Mouse (Mus musculus): ENCODE data around the gene Ephx4. TPM values are rescaled to one million over a fixed set of nuclear protein-coding genes. Genes with fewer than 3 reads are reported as not detected.

The Ephx4 gene
- polyA plus RNA-seq, 1 experiment from 2014 or later, result 0.93 TPM

GRCm38 (mm10) chr5:107462147-107463076 lies 59.9 kb downstream of the Ephx4 start:
- Histone ChIP-seq H3K9me3 (ENCODE audit: control insufficient read depth, low read length) (no peaks in the 10 kb centered on the region), H3K27ac (replicated peaks; ENCODE audit: low read depth, low read length) (no peak overlapping the region), H3K36me3 (ENCODE audit: control insufficient read depth, insufficient read depth, low read length) (no peaks in the 10 kb centered on the region), H3K4me2 (ENCODE audit: low read length) (no peak overlapping the region), H3K4me3 (replicated peaks; ENCODE audit: low read depth, low read length) (no peak overlapping the region), H3K4me1 (ENCODE audit: control insufficient read depth, insufficient read depth, low read length) (no peaks in the 10 kb centered on the region), H3K9ac (replicated peaks; ENCODE audit: low read length) (no peak overlapping the region), H3K27me3 (ENCODE audit: control insufficient read depth, insufficient read depth, low read length) (no peaks in the 10 kb centered on the region)
- no peak for ATAC-seq (ENCODE audit: low FRiP score, low TSS enrichment)
- WGBS, result 92% methylated on average over 4 of the region's 4 CpGs
- no peak for DNase-seq

DNA sequence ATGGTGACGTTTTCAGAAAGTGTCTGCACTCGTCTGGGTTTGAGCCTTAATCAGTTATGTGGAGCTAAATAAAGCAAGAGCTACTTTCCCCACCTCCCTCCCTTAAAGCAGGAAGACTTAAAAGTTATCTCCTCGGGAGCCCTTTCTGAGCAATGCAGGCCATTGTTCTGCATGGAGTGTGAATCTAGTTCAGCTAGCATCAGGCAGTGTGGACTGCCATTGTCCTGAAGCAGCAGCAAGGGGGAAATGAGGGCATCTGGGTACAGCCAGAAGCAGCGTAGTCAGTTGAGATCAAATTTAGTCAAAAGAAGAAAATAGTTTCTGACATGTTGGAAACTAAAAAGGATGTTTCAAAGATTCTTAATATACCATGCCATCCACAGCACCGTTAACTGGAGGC lies 64.0 kb downstream of the Ephx4 start:
- ATAC-seq (ENCODE audit: low FRiP score, low TSS enrichment) (no peak), DNase-seq (peak; percentile 5)
- H3K27me3 ChIP-seq (ENCODE audit: control insufficient read depth, insufficient read depth, low read length), result no peaks in the 10 kb centered on the region
- no peaks in the 10 kb centered on the region for H3K9me3 ChIP-seq (ENCODE audit: control insufficient read depth, low read length)
- H3K36me3 ChIP-seq (ENCODE audit: control insufficient read depth, insufficient read depth, low read length), result 0 out of 2 replicates have a peak, but pooled peaks cover 3% of the 10 kb centered on the region
- no peaks in the 10 kb centered on the region for H3K4me1 ChIP-seq (ENCODE audit: control insufficient read depth, insufficient read depth, low read length)
- H3K27ac ChIP-seq (replicated peaks; ENCODE audit: low read depth, low read length), result no peak overlapping the region
- 17% methylated on average over 5 of the region's 5 CpGs for WGBS
- H3K4me2 ChIP-seq (ENCODE audit: low read length), result no peak overlapping the region
- no peak overlapping the region for H3K4me3 ChIP-seq (replicated peaks; ENCODE audit: low read depth, low read length)
- H3K9ac ChIP-seq (replicated peaks; ENCODE audit: low read length), result no peak overlapping the region

DNA sequence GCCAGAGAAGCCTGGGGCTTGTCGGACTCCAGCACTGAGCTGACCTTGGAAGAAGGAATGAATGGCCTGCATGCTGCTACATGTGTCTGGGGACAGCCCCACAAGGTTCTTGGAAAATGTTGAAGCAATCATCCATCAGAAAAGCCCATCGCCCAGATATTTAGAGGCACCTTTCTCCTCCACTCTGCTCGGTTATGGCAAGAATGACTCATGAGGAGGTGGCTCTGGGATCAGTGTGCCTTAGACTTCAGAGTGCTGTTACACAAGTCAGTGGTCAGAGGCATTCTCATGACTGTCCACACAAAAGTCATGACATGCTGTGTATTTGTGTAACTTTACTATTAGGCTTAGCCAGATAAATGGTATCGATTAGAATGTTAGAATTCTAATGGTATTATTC lies 64.6 kb downstream of the Ephx4 start:
- Histone ChIP-seq H3K4me3 (replicated peaks; ENCODE audit: low read depth, low read length) (no peak overlapping the region), H3K27ac (replicated peaks; ENCODE audit: low read depth, low read length) (no peak overlapping the region), H3K27me3 (ENCODE audit: control insufficient read depth, insufficient read depth, low read length) (no peaks in the 10 kb centered on the region), H3K9ac (replicated peaks; ENCODE audit: low read length) (no peak overlapping the region), H3K4me1 (ENCODE audit: control insufficient read depth, insufficient read depth, low read length) (no peaks in the 10 kb centered on the region), H3K36me3 (ENCODE audit: control insufficient read depth, insufficient read depth, low read length) (0 out of 2 replicates have a peak, but pooled peaks cover 3% of the 10 kb centered on the region), H3K4me2 (ENCODE audit: low read length) (no peak overlapping the region), H3K9me3 (ENCODE audit: control insufficient read depth, low read length) (no peaks in the 10 kb centered on the region)
- 78% methylated on average over 4 of the region's 4 CpGs for WGBS
- ATAC-seq (ENCODE audit: low FRiP score, low TSS enrichment) (no peak), DNase-seq (no peak)

- Histone ChIP-seq H3K27me3 (ENCODE audit: control insufficient read depth, insufficient read depth, low read length) (no peaks in the 10 kb centered on the region), H3K9me3 (ENCODE audit: control insufficient read depth, low read length) (no peaks in the 10 kb centered on the region), H3K36me3 (ENCODE audit: control insufficient read depth, insufficient read depth, low read length) (0 out of 2 replicates have a peak, but pooled peaks cover 6% of the 10 kb centered on the region), H3K4me1 (ENCODE audit: control insufficient read depth, insufficient read depth, low read length) (no peaks in the 10 kb centered on the region), H3K4me2 (ENCODE audit: low read length) (no peak overlapping the region), H3K27ac (replicated peaks; ENCODE audit: low read depth, low read length) (no peak overlapping the region), H3K9ac (replicated peaks; ENCODE audit: low read length) (no peak overlapping the region), H3K4me3 (replicated peaks; ENCODE audit: low read depth, low read length) (no peak overlapping the region)
- DNase-seq (no peak), ATAC-seq (ENCODE audit: low FRiP score, low TSS enrichment) (no peak)
- 76% methylated on average over 10 of the region's 10 CpGs for WGBS
Observed at GRCm38 (mm10) chr5:107470600-107471329, 68.2 kb downstream of the Ephx4 start.

Other genes starting within 250 kb of the Ephx4 start
- 1.4 and 4.7 TPM in 2 replicates for gene Tgfbr3, start 113.1 kb upstream of the Ephx4 start, polyA plus RNA-seq (2014; fragmentation: Nextera tagmentation; extraction: Ambion mirVana)
- 2.8 and 3.2 TPM in 2 replicates for gene Brdt, start 71.6 kb upstream of the Ephx4 start, polyA plus RNA-seq (2014; fragmentation: Nextera tagmentation; extraction: Ambion mirVana)
- not detected in 2 replicates for gene Lpcat2b, start 28.8 kb downstream of the Ephx4 start, polyA plus RNA-seq (2014; fragmentation: Nextera tagmentation; extraction: Ambion mirVana)
- gene Btbd8, start 35.3 kb downstream of the Ephx4 start, polyA plus RNA-seq (2014; fragmentation: Nextera tagmentation; extraction: Ambion mirVana), result 14.7 and 19.9 TPM in 2 replicates
- gene Gm42669, start 104.9 kb downstream of the Ephx4 start, polyA plus RNA-seq (2014; fragmentation: Nextera tagmentation; extraction: Ambion mirVana), result 0.84 and 0.89 TPM in 2 replicates
- gene 1700028K03Rik, start 132.0 kb downstream of the Ephx4 start, polyA plus RNA-seq (2014; fragmentation: Nextera tagmentation; extraction: Ambion mirVana), result 0.17 and 0.28 TPM in 2 replicates
- gene Rpap2, start 194.6 kb downstream of the Ephx4 start, polyA plus RNA-seq (2014; fragmentation: Nextera tagmentation; extraction: Ambion mirVana), result 22.4 and 27.6 TPM in 2 replicates
- 43.3 and 45.5 TPM in 2 replicates for gene Glmn, start 195.2 kb downstream of the Ephx4 start, polyA plus RNA-seq (2014; fragmentation: Nextera tagmentation; extraction: Ambion mirVana)

Data from midbrain, embryonic 14.5 days (tissue).